Mouse (Mus musculus) large intestine, adult 2 months (tissue): ENCODE measurements around the gene Gins2. TPM values are rescaled to one million over a fixed set of nuclear protein-coding genes. Genes with fewer than 3 reads are reported as not detected.
A peak's percentile ranks its signal among the peaks of the same experiment; 100 is the strongest.

Experiments used
- DNase-seq: peaks from one replicate; pipeline ENCODE4 v3.0.0-alpha.2; 2012; ENCODE audit warnings: low read depth, low spot score
- WGBS: fragments of 180-500 bp; shearing (Covaris S2); methylation state at CpG from one replicate; pipeline ENCODE4 v1.1.7; 2018; 5-methylcytosine and 5-hydroxymethylcytosine counted together
- polyA plus RNA-seq: library from polyadenylated mRNA; depleted of rRNA; stranded (reverse); fragments of >200 nt; gene quantifications from 2 replicates; pipeline ENCODE4 v1.2.3, GENCODE M21; 2012; rRNA removed

The Gins2 gene
- polyA plus RNA-seq: 29.8 and 31.0 TPM in 2 replicates

- under 1% methylated on average over 67 of the region's 67 CpGs for WGBS
- peak; percentile 97 for DNase-seq
These were observed at the start of gene Gins2 for GRCm38 (mm10) chr8:120588908-120589771. Gene Gins2, minus strand, starts transcription at chr8:120589304.

GRCm38 (mm10) chr8:120634329-120634839 is 45.3 kb upstream of the Gins2 start:
- WGBS: under 1% methylated on average over 38 of the region's 42 CpGs
- DNase-seq: peak; percentile 37

- no peak for DNase-seq
- WGBS: 4% methylated on average over 44 of the region's 44 CpGs
These were observed 44.7 kb upstream of the Gins2 start for GRCm38 (mm10) chr8:120633665-120634271.

- 54% methylated on average over 17 of the region's 17 CpGs for WGBS
These were observed 44.0 kb upstream of the Gins2 start for GRCm38 (mm10) chr8:120632969-120633664.

GRCm38 (mm10) chr8:120631441-120632375 is 42.6 kb upstream of the Gins2 start:
- WGBS: 81% methylated on average over 21 of the region's 21 CpGs
- DNase-seq: no peak

More at GRCm38 (mm10) chr8:120632969-120633664, 44.0 kb upstream of the Gins2 start:
- no peak for DNase-seq

GRCm38 (mm10) chr8:120630848-120631247 is 41.7 kb upstream of the Gins2 start:
- no peak for DNase-seq
- WGBS: 62% methylated on average over 6 of the region's 6 CpGs

- no peak for DNase-seq
- 61% methylated on average over 5 of the region's 5 CpGs for WGBS
These were observed 40.9 kb upstream of the Gins2 start for GRCm38 (mm10) chr8:120630031-120630430.

- 86% methylated on average over 5 of the region's 5 CpGs for WGBS
- DNase-seq: no peak
These were observed 38.2 kb upstream of the Gins2 start for GRCm38 (mm10) chr8:120627298-120627697.

- DNase-seq: no peak
These were observed 37.4 kb upstream of the Gins2 start for GRCm38 (mm10) chr8:120626461-120626860.

GRCm38 (mm10) chr8:120623608-120624007 is 34.5 kb upstream of the Gins2 start:
- WGBS: 73% methylated on average over 2 of the region's 2 CpGs
- no peak for DNase-seq

More at GRCm38 (mm10) chr8:120626461-120626860, 37.4 kb upstream of the Gins2 start:
- 73% methylated on average over 11 of the region's 11 CpGs for WGBS

- DNase-seq: no peak
- WGBS: 85% methylated on average over 14 of the region's 14 CpGs
These were observed 33.1 kb upstream of the Gins2 start for GRCm38 (mm10) chr8:120622161-120622560.

GRCm38 (mm10) chr8:120620441-120620840 is 31.3 kb upstream of the Gins2 start:
- DNase-seq: no peak
- WGBS: 49% methylated on average over 7 of the region's 7 CpGs

GRCm38 (mm10) chr8:120619235-120620180 is 30.4 kb upstream of the Gins2 start:
- DNase-seq: no peak
- WGBS: 70% methylated on average over 11 of the region's 11 CpGs

- WGBS: 2% methylated on average over 6 of the region's 6 CpGs
- peak; percentile 51 for DNase-seq
These were observed 29.0 kb upstream of the Gins2 start for GRCm38 (mm10) chr8:120618110-120618509.

GRCm38 (mm10) chr8:120616663-120617626 is 27.8 kb upstream of the Gins2 start:
- no peak for DNase-seq
- 71% methylated on average over 8 of the region's 8 CpGs for WGBS

- no peak for DNase-seq
- WGBS: 85% methylated on average over 3 of the region's 3 CpGs
These were observed 25.4 kb upstream of the Gins2 start for GRCm38 (mm10) chr8:120614491-120614890.

GRCm38 (mm10) chr8:120610824-120611223 is 21.7 kb upstream of the Gins2 start:
- DNase-seq: no peak
- WGBS: 89% methylated on average over 6 of the region's 6 CpGs
